Mouse (Mus musculus) kidney, postnatal 0 days (tissue): ENCODE measurements around the gene Bhlhe23. TPM values are rescaled to one million over a fixed set of nuclear protein-coding genes. Genes with fewer than 3 reads are reported as not detected.

ENCODE experiments used
- ATAC-seq: fragments of 200-750 bp; cut with Nextera tagmentation; replicated peaks from 2 replicates; pipeline ENCODE4 v1.8.0; 2017; ENCODE audit warnings: low read depth, moderate number of reproducible peaks, moderate TSS enrichment, moderate library complexity; ENCODE audit not compliant: low FRiP score
- DNase-seq: peaks from one replicate; pipeline ENCODE4 v3.0.0-alpha.2; 2016; ENCODE audit warnings: low spot score
- H3K27ac ChIP-seq: fragments of 300-500 bp; sonication (generic); 2 replicates; pipeline ENCODE4 v1.5.1; 2014; ENCODE audit warnings: mild to moderate bottlenecking
- H3K27me3 ChIP-seq: fragments of 300-500 bp; sonication (generic); 2 replicates; pipeline ENCODE4 v1.6.1; 2014; ENCODE audit warnings: low read length, mixed read lengths; ENCODE audit not compliant: insufficient read depth
- H3K36me3 ChIP-seq: fragments of 300-500 bp; sonication (generic); 2 replicates; pipeline ENCODE4 v1.6.1; 2014; ENCODE audit warnings: low read length, mixed read lengths; ENCODE audit not compliant: insufficient read depth
- H3K4me1 ChIP-seq: fragments of 300-500 bp; sonication (generic); replicated peaks from 2 replicates; pipeline ENCODE4 v1.6.1; 2014; ENCODE audit warnings: antibody characterized with exemption, low read length, mixed read lengths; ENCODE audit not compliant: insufficient read depth
- H3K4me2 ChIP-seq: fragments of 300-500 bp; sonication (generic); 2 replicates; pipeline ENCODE4 v1.6.1; 2014; ENCODE audit warnings: mild to moderate bottlenecking, low read length, moderate library complexity, mixed read lengths
- H3K4me3 ChIP-seq: fragments of 300-500 bp; sonication (generic); replicated peaks from 2 replicates; pipeline ENCODE4 v1.5.1; 2014; ENCODE audit warnings: low read depth, low read length
- H3K9ac ChIP-seq: fragments of 300-500 bp; sonication (generic); 2 replicates; pipeline ENCODE4 v1.6.1; 2014; ENCODE audit warnings: low read depth, low read length
- H3K9me3 ChIP-seq: fragments of 300-500 bp; sonication (generic); replicated peaks from 2 replicates; pipeline ENCODE4 v1.6.1; 2016; ENCODE audit warnings: low read length, inconsistent platforms, mixed read lengths
- CTCF ChIP-seq: IDR thresholded peaks from 2 replicates; pipeline ENCODE4 v1.5.1; 2016; ENCODE audit warnings: antibody characterized with exemption, low read depth, mild to moderate bottlenecking, moderate library complexity
- WGBS: fragments of 180-500 bp; shearing (Covaris S2); extraction: QIAGEN DNeasy Blood & Tissue Kit; methylation state at CpG from one replicate; pipeline ENCODE4 v1.1.7; 2014; 5-methylcytosine and 5-hydroxymethylcytosine counted together
- polyA plus RNA-seq: library from polyadenylated mRNA; unstranded; fragments of >200 nt; fragmentation: Nextera tagmentation; extraction: Ambion mirVana; gene quantifications from 2 replicates; pipeline ENCODE4 v1.2.1, GENCODE M21; 2015

Bhlhe23 gene
- not detected in 2 replicates for polyA plus RNA-seq

- under 1% methylated on average over 28 of the region's 28 CpGs for WGBS
- peak within 1 kb of the TSS; percentile 17 for H3K4me3 ChIP-seq
- peaks cover 5% of the 10 kb centered on the region; the same call in 1 of the 2 replicates for H3K4me1 ChIP-seq
- H3K36me3 ChIP-seq = no peaks in the 10 kb centered on the region
- ATAC-seq (no peak), DNase-seq (no peak)
- peaks cover 54% of the 10 kb centered on the region for H3K27me3 ChIP-seq
- peak within 1 kb of the TSS; percentile 30 for H3K4me2 ChIP-seq
- no peak for TF ChIP-seq CTCF
- H3K9ac ChIP-seq = no peak within 1 kb of the TSS
- no peaks in the 10 kb centered on the region for H3K9me3 ChIP-seq
- no peak within 1 kb of the TSS for H3K27ac ChIP-seq
Measured at GRCm38 (mm10) chr2:180776793-180777192, at the start of gene Bhlhe23. Gene Bhlhe23, minus strand, starts transcription at chr2:180776900.

DNA sequence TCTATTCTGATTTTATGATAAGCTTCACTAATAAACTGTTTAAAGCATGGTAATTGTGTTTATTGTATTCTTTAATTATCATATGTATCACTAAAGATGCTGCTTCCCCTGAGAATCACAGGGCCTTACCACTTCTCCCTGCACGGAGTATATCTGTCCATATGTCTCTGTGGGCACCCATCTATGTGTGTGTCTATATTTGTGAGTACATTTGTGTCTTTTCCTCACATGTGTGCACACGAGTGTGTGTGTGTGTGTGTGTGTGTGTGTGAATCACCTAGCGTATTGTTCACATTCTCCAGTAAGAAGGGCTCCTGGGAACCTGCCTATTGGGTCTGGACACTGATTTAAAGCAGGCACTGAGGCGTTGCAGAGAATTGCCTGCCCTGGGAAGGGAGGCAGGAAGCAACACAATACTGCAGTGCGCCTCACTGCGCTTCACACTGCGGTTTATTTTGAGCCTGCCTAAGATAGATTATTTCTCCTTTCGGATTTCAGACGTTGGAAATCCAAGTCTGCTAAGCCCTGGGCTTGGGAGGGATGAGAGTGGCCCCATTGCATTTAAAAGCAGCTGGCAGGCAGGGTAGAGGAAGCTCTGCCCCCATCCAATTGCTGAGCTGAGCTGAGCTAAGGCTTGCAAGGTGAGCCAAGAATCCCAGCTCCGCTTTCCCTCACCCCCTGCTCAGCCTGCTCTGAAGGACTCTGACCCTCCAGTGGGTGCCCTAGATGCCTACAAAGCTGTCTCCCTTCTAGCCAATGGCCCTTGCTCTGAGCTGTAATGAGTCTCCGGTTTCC, 48.6 kb upstream of the Bhlhe23 start:
- Histone ChIP-seq H3K4me1 (no peaks in the 10 kb centered on the region), H3K9ac (no peak overlapping the region), H3K4me2 (0 out of 2 replicates have a peak overlapping the region, but pooled peaks have one; percentile 4), H3K36me3 (no peaks in the 10 kb centered on the region), H3K4me3 (no peak overlapping the region), H3K27ac (no peak overlapping the region), H3K27me3 (no peaks in the 10 kb centered on the region), H3K9me3 (no peaks in the 10 kb centered on the region)
- 19% methylated on average over 11 of the region's 11 CpGs for WGBS
- ATAC-seq (peak; percentile 77; the same call in 1 of the 2 replicates), DNase-seq (peak; percentile 62)
- TF ChIP-seq CTCF = no peak

GRCm38 (mm10) chr2:180824724-180825123, 48.0 kb upstream of the Bhlhe23 start:
- Histone ChIP-seq H3K9ac (no peak overlapping the region), H3K9me3 (no peaks in the 10 kb centered on the region), H3K27me3 (no peaks in the 10 kb centered on the region), H3K36me3 (no peaks in the 10 kb centered on the region), H3K4me1 (no peaks in the 10 kb centered on the region), H3K4me3 (no peak overlapping the region), H3K27ac (no peak overlapping the region), H3K4me2 (no peak overlapping the region)
- TF ChIP-seq CTCF = no peak
- ATAC-seq (no peak), DNase-seq (no peak)
- 60% methylated on average over 4 of the region's 4 CpGs for WGBS

- Histone ChIP-seq H3K9ac (no peak overlapping the region), H3K4me3 (no peak overlapping the region), H3K36me3 (no peaks in the 10 kb centered on the region), H3K27me3 (no peaks in the 10 kb centered on the region), H3K4me2 (no peak overlapping the region), H3K4me1 (no peaks in the 10 kb centered on the region), H3K9me3 (no peaks in the 10 kb centered on the region), H3K27ac (no peak overlapping the region)
- TF ChIP-seq CTCF = no peak
- ATAC-seq (no peak), DNase-seq (peak; percentile 25)
- 45% methylated on average over 4 of the region's 4 CpGs for WGBS
Measured at GRCm38 (mm10) chr2:180824061-180824460, 47.4 kb upstream of the Bhlhe23 start.

DNA sequence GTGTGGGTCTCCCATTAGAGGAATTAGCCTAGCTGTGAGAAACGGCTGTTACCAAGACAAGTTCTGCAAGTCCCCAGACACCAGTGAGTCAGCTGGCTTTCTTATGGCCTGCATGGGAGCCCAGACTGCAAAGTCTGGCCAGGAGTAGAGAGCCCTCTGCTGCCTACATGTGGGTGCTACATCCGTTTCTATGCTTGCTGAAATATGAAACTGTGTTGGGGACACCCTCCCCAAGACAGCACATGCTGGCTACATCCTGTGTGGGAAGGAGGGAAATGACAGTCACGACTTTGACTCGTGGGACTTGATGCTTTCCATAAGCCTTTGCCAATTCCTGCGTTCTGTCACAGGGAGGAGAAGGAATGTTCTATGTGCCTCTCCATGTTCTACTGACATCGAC, 45.8 kb upstream of the Bhlhe23 start:
- H3K36me3 ChIP-seq = no peaks in the 10 kb centered on the region
- DNase-seq (peak; percentile 75), ATAC-seq (no peak)
- H3K27me3 ChIP-seq = no peaks in the 10 kb centered on the region
- H3K9ac ChIP-seq = no peak overlapping the region
- no peaks in the 10 kb centered on the region for H3K4me1 ChIP-seq
- H3K4me3 ChIP-seq = no peak overlapping the region
- H3K4me2 ChIP-seq = no peak overlapping the region
- peak; percentile 66 for TF ChIP-seq CTCF
- WGBS = 26% methylated on average over 6 of the region's 6 CpGs
- no peaks in the 10 kb centered on the region for H3K9me3 ChIP-seq
- no peak overlapping the region for H3K27ac ChIP-seq

DNA sequence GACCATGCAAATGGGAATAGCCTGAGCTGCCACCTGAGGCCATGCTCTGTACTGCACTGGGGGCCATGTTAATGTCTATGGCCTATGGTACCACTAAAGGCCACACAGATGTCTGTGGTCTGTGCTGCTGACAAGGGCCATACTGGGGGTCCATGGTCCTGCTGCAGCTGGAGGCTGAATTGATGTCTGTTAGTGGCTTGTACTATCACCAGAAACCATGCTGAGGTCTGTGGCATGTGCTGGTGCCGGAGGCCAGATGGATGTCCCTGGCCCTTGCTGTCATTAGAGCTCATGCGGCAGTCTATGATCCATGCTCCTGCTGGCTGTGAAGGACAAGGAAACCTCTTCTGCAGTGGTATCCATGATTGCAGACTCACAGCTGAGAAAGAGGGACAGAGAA, 42.8 kb upstream of the Bhlhe23 start:
- Histone ChIP-seq H3K4me3 (no peak overlapping the region), H3K27me3 (no peaks in the 10 kb centered on the region), H3K9ac (no peak overlapping the region), H3K36me3 (no peaks in the 10 kb centered on the region), H3K27ac (no peak overlapping the region), H3K9me3 (no peaks in the 10 kb centered on the region), H3K4me2 (no peak overlapping the region), H3K4me1 (no peaks in the 10 kb centered on the region)
- DNase-seq = no peak
- no peak for ATAC-seq
- no peak for TF ChIP-seq CTCF
- WGBS = 94% methylated on average over 2 of the region's 2 CpGs
